Mouse (Mus musculus) embryonic facial prominence, embryonic 11.5 days (tissue): ENCODE measurements around the gene Klhl12. TPM values are rescaled to one million over a fixed set of nuclear protein-coding genes. Genes with fewer than 3 reads are reported as not detected.

ENCODE experiments used
- ATAC-seq: fragments of 200-750 bp; cut with Nextera tagmentation; replicated peaks from 2 replicates; pipeline ENCODE4 v1.8.0; 2017; ENCODE audit warnings: low read depth; ENCODE audit not compliant: insufficient number of reproducible peaks, low FRiP score, low TSS enrichment
- DNase-seq: peaks from one replicate; pipeline ENCODE4 v3.0.0-alpha.2; 2015; ENCODE audit warnings: low spot score
- H3K27ac ChIP-seq: fragments of 300-500 bp; sonication (generic); replicated peaks from 2 replicates; pipeline ENCODE4 v1.5.1; 2014; ENCODE audit warnings: mild to moderate bottlenecking, low read depth, low read length, control low read depth
- H3K27me3 ChIP-seq: fragments of 300-500 bp; sonication (generic); 2 replicates; pipeline ENCODE4 v1.6.1; 2014; ENCODE audit warnings: mild to moderate bottlenecking, low read length, moderate library complexity, mixed read lengths; ENCODE audit not compliant: control insufficient read depth, insufficient read depth
- H3K36me3 ChIP-seq: fragments of 300-500 bp; sonication (generic); replicated peaks from 2 replicates; pipeline ENCODE4 v1.6.1; 2014; ENCODE audit warnings: low read depth, mild to moderate bottlenecking, low read length, moderate library complexity, mixed read lengths; ENCODE audit not compliant: control insufficient read depth, insufficient read depth
- H3K4me1 ChIP-seq: fragments of 300-500 bp; sonication (generic); 2 replicates; pipeline ENCODE4 v1.6.1; 2014; ENCODE audit warnings: low read length, mixed read lengths; ENCODE audit not compliant: control insufficient read depth, insufficient read depth
- H3K4me2 ChIP-seq: fragments of 300-500 bp; sonication (generic); 2 replicates; pipeline ENCODE4 v1.6.1; 2014; ENCODE audit warnings: low read depth, mild to moderate bottlenecking, control low read depth, low read length, moderate library complexity
- H3K4me3 ChIP-seq: fragments of 300-500 bp; sonication (generic); 2 replicates; pipeline ENCODE4 v1.5.1; 2014; ENCODE audit warnings: low read depth, low read length, control low read depth
- H3K9ac ChIP-seq: fragments of 300-500 bp; sonication (generic); replicated peaks from 2 replicates; pipeline ENCODE4 v1.6.1; 2014; ENCODE audit warnings: mild to moderate bottlenecking, control low read depth, low read length
- H3K9me3 ChIP-seq: fragments of 300-500 bp; sonication (generic); replicated peaks from 2 replicates; pipeline ENCODE4 v1.6.1; 2016; ENCODE audit warnings: mild to moderate bottlenecking, low read length, inconsistent platforms, mixed read lengths; ENCODE audit not compliant: control insufficient read depth
- WGBS: fragments of 180-500 bp; shearing (Covaris S2); extraction: QIAGEN DNeasy Blood & Tissue Kit; methylation state at CpG from one replicate; pipeline ENCODE4 v1.1.7; 2014; 5-methylcytosine and 5-hydroxymethylcytosine counted together
- polyA plus RNA-seq: library from polyadenylated mRNA; unstranded; fragments of >200 nt; fragmentation: Nextera tagmentation; extraction: Ambion mirVana; gene quantifications from 2 replicates; pipeline ENCODE4 v1.2.1, GENCODE M21; 2014

Klhl12 gene
- polyA plus RNA-seq, 1 experiment from 2014 or later = 33.8 TPM

DNA sequence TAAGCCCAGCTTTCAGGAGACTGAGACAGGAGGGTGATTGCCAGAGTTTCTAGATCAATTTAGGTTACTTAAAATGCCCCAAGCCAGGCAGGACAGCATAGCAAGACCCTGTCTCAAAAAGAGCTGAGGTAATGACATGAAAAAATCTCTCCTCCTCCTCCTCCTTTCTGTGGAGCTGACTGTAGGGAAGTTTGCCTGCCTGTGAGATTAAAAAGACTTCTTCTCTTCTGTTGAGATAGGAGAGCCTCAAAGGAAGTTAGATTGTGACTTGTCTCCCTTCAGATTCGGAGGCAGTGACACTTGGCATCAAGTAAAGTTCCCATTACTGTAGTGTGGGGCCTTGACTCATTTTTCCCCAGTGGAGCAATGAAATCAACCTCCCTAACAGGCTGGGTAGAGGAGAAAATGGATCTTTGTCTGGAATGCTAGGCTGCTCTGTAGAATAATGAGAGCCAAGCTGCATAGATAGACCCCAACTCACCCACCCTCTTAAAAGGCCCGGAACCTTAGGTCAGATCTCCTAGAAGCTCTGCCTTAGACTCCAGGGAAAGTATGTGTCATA lies 36.8 kb upstream of the Klhl12 start:
- H3K4me1 ChIP-seq = no peaks in the 10 kb centered on the region
- no peak overlapping the region for H3K4me3 ChIP-seq
- no peaks in the 10 kb centered on the region for H3K27me3 ChIP-seq
- WGBS = 78% methylated on average over 2 of the region's 2 CpGs
- no peak for DNase-seq
- H3K9me3 ChIP-seq = no peaks in the 10 kb centered on the region
- H3K4me2 ChIP-seq = no peak overlapping the region
- no peak overlapping the region for H3K9ac ChIP-seq
- no peak for ATAC-seq
- H3K27ac ChIP-seq = no peak overlapping the region
- H3K36me3 ChIP-seq = no peaks in the 10 kb centered on the region

DNA sequence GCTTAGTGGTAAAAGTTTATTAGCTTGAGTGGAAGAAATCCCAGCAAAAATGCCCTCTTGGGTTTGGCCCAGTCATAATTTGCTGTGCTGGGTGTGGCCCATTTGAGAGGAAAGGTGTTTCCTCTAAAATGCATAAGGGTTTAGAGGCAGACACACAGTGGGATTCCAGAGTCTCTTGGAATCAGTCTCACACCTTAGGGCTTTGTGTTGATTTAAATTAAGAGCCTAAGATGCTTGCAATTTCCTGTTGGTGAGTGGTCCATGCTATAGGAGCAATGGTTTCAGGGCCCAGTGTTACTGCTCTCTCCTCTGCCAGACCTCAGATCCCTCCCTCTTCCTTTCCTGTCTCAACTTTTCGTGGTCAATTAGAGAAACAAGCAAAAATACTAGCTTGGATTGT lies 36.2 kb upstream of the Klhl12 start:
- H3K27me3 ChIP-seq = no peaks in the 10 kb centered on the region
- no peak overlapping the region for H3K9ac ChIP-seq
- H3K9me3 ChIP-seq = no peaks in the 10 kb centered on the region
- no peaks in the 10 kb centered on the region for H3K4me1 ChIP-seq
- 69% methylated on average over 1 of the region's 1 CpGs for WGBS
- H3K4me3 ChIP-seq = no peak overlapping the region
- no peak overlapping the region for H3K27ac ChIP-seq
- H3K4me2 ChIP-seq = no peak overlapping the region
- ATAC-seq (no peak), DNase-seq (no peak)
- H3K36me3 ChIP-seq = no peaks in the 10 kb centered on the region

DNA sequence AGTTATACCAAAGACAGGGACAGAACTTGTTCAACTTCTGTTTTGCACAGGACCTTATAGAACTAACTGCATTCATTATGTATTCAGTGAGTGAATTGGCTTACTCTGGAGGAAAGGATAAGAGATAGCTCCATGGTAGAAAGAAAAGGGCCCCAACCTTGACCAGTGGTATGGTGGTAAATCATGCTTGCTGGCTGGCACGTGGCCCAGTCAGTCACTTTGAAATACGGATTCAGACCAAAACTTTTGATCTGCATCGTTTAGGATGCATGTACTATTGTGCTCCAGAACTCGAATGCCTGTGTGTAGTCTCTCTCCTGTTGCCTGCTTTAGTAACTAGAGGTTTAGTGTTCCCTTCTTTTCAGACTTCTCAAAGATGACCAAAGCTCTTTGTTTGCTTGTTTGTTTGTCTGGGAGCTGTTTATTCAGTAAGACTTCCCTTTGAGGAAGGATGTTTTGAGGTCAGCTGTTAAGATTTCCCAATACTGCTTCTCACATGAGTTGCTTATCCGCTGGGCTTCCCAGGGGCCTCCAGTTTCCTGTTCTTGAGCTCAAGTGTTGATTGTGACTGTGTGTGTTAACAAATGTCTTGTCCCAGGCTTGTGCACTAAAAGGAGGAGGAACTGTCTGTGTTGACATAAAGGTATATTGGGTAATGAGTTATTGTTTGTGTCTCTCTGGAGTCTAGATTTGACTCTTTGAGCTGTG lies 35.4 kb upstream of the Klhl12 start:
- WGBS = 69% methylated on average over 5 of the region's 5 CpGs
- no peak for DNase-seq
- Histone ChIP-seq H3K4me3 (no peak overlapping the region), H3K27ac (no peak overlapping the region), H3K4me1 (no peaks in the 10 kb centered on the region), H3K4me2 (no peak overlapping the region), H3K9ac (no peak overlapping the region), H3K9me3 (no peaks in the 10 kb centered on the region), H3K27me3 (no peaks in the 10 kb centered on the region), H3K36me3 (no peaks in the 10 kb centered on the region)
- no peak for ATAC-seq

DNA sequence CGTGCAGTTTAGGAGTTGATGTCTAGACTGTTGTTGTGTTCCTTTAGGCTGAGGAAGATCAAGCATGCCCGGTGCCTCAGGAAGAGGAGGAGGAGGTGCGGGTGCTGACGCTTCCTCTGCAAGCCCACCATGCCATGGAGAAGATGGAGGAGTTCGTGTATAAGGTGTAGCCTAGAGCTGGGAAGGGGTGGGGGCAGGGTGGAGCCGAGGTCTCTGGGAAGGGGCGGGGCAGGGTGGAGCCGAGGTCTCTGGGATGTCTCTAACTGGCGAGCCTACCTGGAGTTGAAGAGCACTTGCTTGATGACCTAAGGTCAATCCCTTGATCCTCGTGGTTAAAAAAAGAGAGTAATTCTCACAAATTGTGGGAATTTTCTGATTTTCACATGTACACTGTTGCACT lies 31.4 kb upstream of the Klhl12 start:
- DNase-seq = no peak
- H3K27ac ChIP-seq = no peak overlapping the region

DNA sequence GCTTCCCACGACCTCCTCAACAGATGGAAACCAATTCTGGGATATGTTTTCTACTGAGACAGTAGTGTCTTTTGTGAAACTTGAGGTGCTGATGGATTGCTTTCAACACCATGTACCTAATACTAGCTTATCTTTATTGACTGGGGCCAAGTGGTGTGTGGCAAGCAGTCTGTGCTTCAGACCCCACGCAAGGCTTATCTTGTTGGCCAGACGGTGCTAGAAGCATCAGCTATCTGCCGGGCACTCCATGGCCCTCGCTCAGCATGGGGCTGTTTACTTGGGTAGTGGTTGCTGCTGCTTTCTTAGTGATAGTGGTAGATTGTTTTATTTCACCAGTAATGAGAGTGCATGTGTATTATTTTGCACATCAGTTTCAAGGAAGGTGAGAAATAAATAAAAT lies 29.0 kb upstream of the Klhl12 start:
- no peak for DNase-seq
- peaks cover 7% of the 10 kb centered on the region for H3K36me3 ChIP-seq
- no peaks in the 10 kb centered on the region for H3K27me3 ChIP-seq
- H3K4me2 ChIP-seq = no peak overlapping the region
- no peaks in the 10 kb centered on the region for H3K4me1 ChIP-seq
- no peak overlapping the region for H3K9ac ChIP-seq
- no peak overlapping the region for H3K27ac ChIP-seq
- H3K9me3 ChIP-seq = no peaks in the 10 kb centered on the region
- ATAC-seq = no peak
- H3K4me3 ChIP-seq = no peak overlapping the region
- 84% methylated on average over 5 of the region's 5 CpGs for WGBS

More for the DNA sequence above, 31.4 kb upstream of the Klhl12 start:
- H3K9me3 ChIP-seq = no peaks in the 10 kb centered on the region
- ATAC-seq = no peak
- H3K4me1 ChIP-seq = no peaks in the 10 kb centered on the region
- H3K4me2 ChIP-seq = no peak overlapping the region
- no peak overlapping the region for H3K4me3 ChIP-seq
- no peak overlapping the region for H3K9ac ChIP-seq
- no peaks in the 10 kb centered on the region for H3K27me3 ChIP-seq
- 77% methylated on average over 10 of the region's 10 CpGs for WGBS
- H3K36me3 ChIP-seq = peaks cover 7% of the 10 kb centered on the region

DNA sequence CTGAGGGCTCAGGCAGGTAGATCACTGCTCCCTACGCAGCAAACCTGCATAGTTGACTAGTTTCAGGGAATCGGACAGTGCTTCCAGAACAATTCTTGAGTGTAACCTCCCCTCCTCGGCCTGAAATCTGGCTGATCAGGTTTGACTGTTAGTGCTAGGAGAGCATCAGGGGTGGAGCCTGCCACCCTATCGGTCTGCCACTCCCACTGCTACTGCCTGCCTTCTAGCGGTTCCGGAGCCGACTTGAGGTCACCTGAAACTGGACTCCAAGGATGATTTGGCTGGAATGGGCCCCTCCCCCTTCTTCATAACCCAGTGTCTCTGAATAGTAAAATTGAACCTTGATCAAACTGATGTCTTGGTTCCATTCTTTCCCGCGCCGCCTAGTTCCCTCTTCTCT lies 22.3 kb upstream of the Klhl12 start:
- Histone ChIP-seq H3K9ac (no peak overlapping the region), H3K36me3 (peaks cover 3% of the 10 kb centered on the region; the same call in 1 of the 2 replicates), H3K4me1 (no peaks in the 10 kb centered on the region), H3K9me3 (no peaks in the 10 kb centered on the region), H3K27me3 (no peaks in the 10 kb centered on the region), H3K27ac (no peak overlapping the region), H3K4me2 (no peak overlapping the region), H3K4me3 (no peak overlapping the region)
- no peak for ATAC-seq
- 83% methylated on average over 10 of the region's 10 CpGs for WGBS
- no peak for DNase-seq

DNA sequence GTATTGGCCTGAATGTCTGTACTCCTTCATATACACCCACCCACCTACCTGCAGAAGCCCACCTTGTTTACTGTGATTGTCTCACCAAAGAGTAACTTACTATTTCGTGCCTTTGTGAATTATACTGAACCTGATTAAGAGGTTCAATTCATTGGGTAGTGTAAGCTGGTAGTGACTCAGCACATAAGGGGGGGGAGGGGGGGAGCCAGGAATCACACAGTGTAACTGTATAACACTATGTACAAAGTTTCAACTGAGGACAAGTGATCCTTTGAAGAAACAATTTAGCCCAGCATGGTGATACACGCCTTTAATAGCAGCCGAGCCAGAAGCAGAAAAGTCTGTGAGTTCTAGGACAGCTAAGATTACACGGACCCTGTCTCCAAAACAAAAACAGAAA lies 21.9 kb upstream of the Klhl12 start:
- H3K4me3 ChIP-seq = no peak overlapping the region
- no peak overlapping the region for H3K27ac ChIP-seq
- DNase-seq = no peak
- H3K4me2 ChIP-seq = no peak overlapping the region
- no peaks in the 10 kb centered on the region; the same call in 1 of the 2 replicates for H3K36me3 ChIP-seq
- ATAC-seq = no peak
- H3K9me3 ChIP-seq = no peaks in the 10 kb centered on the region
- no peaks in the 10 kb centered on the region for H3K4me1 ChIP-seq
- H3K27me3 ChIP-seq = no peaks in the 10 kb centered on the region
- H3K9ac ChIP-seq = no peak overlapping the region
- 93% methylated on average over 4 of the region's 4 CpGs for WGBS

DNA sequence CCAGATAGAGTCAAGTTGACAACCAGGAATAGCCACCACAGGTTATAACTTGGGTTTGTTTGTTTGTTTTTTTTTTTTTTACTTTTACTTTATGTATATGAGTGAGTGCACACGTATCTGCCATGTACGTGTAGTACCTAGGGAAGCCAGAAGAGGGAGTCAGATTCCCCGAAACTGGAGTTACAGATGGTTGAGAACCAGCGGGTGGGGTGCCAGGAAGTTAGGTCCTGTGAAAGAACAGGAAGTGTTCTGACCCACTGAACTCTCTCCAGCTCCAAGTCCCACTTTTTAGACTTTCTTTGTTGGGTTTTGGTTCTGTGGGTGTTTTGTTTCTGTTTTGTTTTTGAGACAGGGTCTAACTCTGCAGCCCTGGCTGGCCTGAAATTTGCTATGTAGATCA lies 19.9 kb upstream of the Klhl12 start:
- Histone ChIP-seq H3K27me3 (no peaks in the 10 kb centered on the region), H3K9ac (no peak overlapping the region), H3K36me3 (no peaks in the 10 kb centered on the region; the same call in 1 of the 2 replicates), H3K27ac (no peak overlapping the region), H3K9me3 (no peaks in the 10 kb centered on the region), H3K4me2 (no peak overlapping the region), H3K4me1 (no peaks in the 10 kb centered on the region), H3K4me3 (no peak overlapping the region)
- ATAC-seq (no peak), DNase-seq (peak; percentile 54)
- 22% methylated on average over 4 of the region's 4 CpGs for WGBS
